Mouse (Mus musculus) MEL (cell line): ENCODE data around the gene Trim66.

Experiments used
- CTCF ChIP-seq, 3 experiments: IDR thresholded peaks in 2 of 3; conservative IDR thresholded peaks in 1 of 3; 2 replicates each; pipeline ENCODE4 v1.5.1; 2011 to 2012; ENCODE audit warnings: low read length in 3 of 3, low read depth in 2 of 3, mild to moderate bottlenecking in 2 of 3, improper control_type of control experiment in 1 of 3, inconsistent platforms in 1 of 3, mixed read lengths in 1 of 3, moderate library complexity in 1 of 3; ENCODE audit not compliant: control insufficient read depth in 1 of 3, insufficient read depth in 1 of 3, poor library complexity in 1 of 3, severe bottlenecking in 1 of 3
- EP300 ChIP-seq, 2 experiments: IDR thresholded peaks; 2 replicates each; pipeline ENCODE4 v1.6.1; 2011; ENCODE audit warnings: improper control_type of control experiment in 2 of 2, low read length in 2 of 2, low read depth in 1 of 2, mild to moderate bottlenecking in 1 of 2
- GABPA ChIP-seq: IDR thresholded peaks from 2 replicates; pipeline ENCODE4 v1.6.1; 2012; ENCODE audit warnings: low read depth, mild to moderate bottlenecking, inconsistent platforms, low read length, improper control_type of control experiment, moderate library complexity
- MAX ChIP-seq: IDR thresholded peaks from 2 replicates; pipeline ENCODE4 v1.6.1; 2011; ENCODE audit warnings: low read length, improper control_type of control experiment
- ZC3H11A ChIP-seq: IDR thresholded peaks from 2 replicates; pipeline ENCODE4 v1.6.1; 2012; ENCODE audit warnings: low read depth, mild to moderate bottlenecking, inconsistent platforms, low read length, improper control_type of control experiment
- ZKSCAN1 ChIP-seq: IDR thresholded peaks from 2 replicates; pipeline ENCODE4 v1.6.1; 2012; ENCODE audit warnings: low read depth, mild to moderate bottlenecking, inconsistent platforms, low read length, improper control_type of control experiment, moderate library complexity

GRCm38 (mm10) chr7:109477926-109478325 lies 30.0 kb downstream of the Trim66 start:
- TF ChIP-seq EP300 (IDR thresholded peaks at IDR 0.05; ENCODE audit: low read depth in 1 of 2, low read length in 2 of 2): no peak
- no peak for TF ChIP-seq ZKSCAN1
- TF ChIP-seq MAX: no peak
- no peak for TF ChIP-seq GABPA
- no peak for TF ChIP-seq ZC3H11A
- no peak for TF ChIP-seq CTCF (IDR thresholded peaks at IDR 0.05 in 2 of 3, conservative IDR thresholded peaks at IDR 0.05 in 1 of 3; ENCODE audit: control insufficient read depth in 1 of 3, insufficient read depth in 1 of 3, low read depth in 2 of 3, low read length in 3 of 3, poor library complexity in 1 of 3, severe bottlenecking in 1 of 3)
